ENCODE assay signal across 33 mouse cellular contexts in genomic region chr7:107683162-107683561, GRCm38 (mm10). TPM values are rescaled to one million over a fixed set of nuclear protein-coding genes. Genes with fewer than 3 reads are reported as not detected.
DNase-seq lines count a peak whose midpoint lies in the region; ATAC-seq and TF ChIP-seq lines count a peak whose summit lies in the region.
"Had no signal": no experiment of that assay in that cellular context is flagged by ENCODE, and none has a peak within 500 bp of the region (broad histone marks: within the 10 kb centered on the region; RNA-seq: fewer than 3 reads in every experiment).

No protein-coding gene starts in this region.

- H3K27me3 ChIP-seq in lung, embryonic 15.5 days, result no peaks in the 10 kb centered on the region
- no peaks in the 10 kb centered on the region for H3K27me3 ChIP-seq in stomach, embryonic 14.5 days (ENCODE audit: control insufficient read depth, insufficient read depth, low read length)
- H3K27me3 ChIP-seq: embryonic facial prominence, embryonic 13.5 days; forebrain, embryonic 12.5 days; forebrain, embryonic 15.5 days; heart, embryonic 13.5 days; hindbrain, embryonic 12.5 days had no signal

- H3K9me3 ChIP-seq in lung, embryonic 15.5 days, result no peaks in the 10 kb centered on the region
- no peaks in the 10 kb centered on the region for H3K9me3 ChIP-seq in stomach, embryonic 14.5 days (ENCODE audit: control insufficient read depth, low read depth, low read length)
- H3K9me3 ChIP-seq: embryonic facial prominence, embryonic 10.5 days; embryonic facial prominence, embryonic 13.5 days; forebrain, embryonic 12.5 days; forebrain, embryonic 15.5 days; heart, embryonic 10.5 days; heart, embryonic 13.5 days; hindbrain, embryonic 12.5 days; hindbrain, embryonic 15.5 days had no signal

- H3K36me3 ChIP-seq in lung, embryonic 15.5 days, result no peaks in the 10 kb centered on the region
- H3K36me3 ChIP-seq in stomach, embryonic 14.5 days (ENCODE audit: control insufficient read depth, insufficient read depth, low read length), result no peaks in the 10 kb centered on the region
- H3K36me3 ChIP-seq: forebrain, embryonic 12.5 days; forebrain, embryonic 15.5 days; hindbrain, embryonic 12.5 days; hindbrain, embryonic 15.5 days had no signal

- no peak for TF ChIP-seq POLR2A in lung, adult 2 months (IDR thresholded peaks at IDR 0.05; ENCODE audit: borderline replicate concordance, extremely low read depth, low read depth, low read length)

- TF ChIP-seq CTCF in lung, adult 2 months (IDR thresholded peaks at IDR 0.05; ENCODE audit: insufficient read depth, low read length), result no peak

- ATAC-seq in lung, embryonic 15.5 days (ENCODE audit: borderline replicate concordance, extremely low read depth, low FRiP score, low TSS enrichment), result no peak
- 0 out of 2 replicates have a peak, but pooled peaks have one; percentile 2 for ATAC-seq in megakaryocyte progenitor cell, adult 5-6 weeks (replicated peaks; ENCODE audit: poor library complexity)
- 0 out of 2 replicates have a peak, but pooled peaks have one; percentile 15 for ATAC-seq in stomach, embryonic 14.5 days (ENCODE audit: insufficient number of reproducible peaks, insufficient read depth, low FRiP score, low read depth)
- ATAC-seq: CD4-positive, CD25-positive, alpha-beta regulatory T cell, adult 4 months; forebrain, embryonic 15.5 days had no signal

- no peak overlapping the region for H3K4me2 ChIP-seq in lung, embryonic 15.5 days
- no peak overlapping the region for H3K4me2 ChIP-seq in stomach, embryonic 14.5 days (replicated peaks; ENCODE audit: low read depth, low read length)
- H3K4me2 ChIP-seq: embryonic facial prominence, embryonic 13.5 days; forebrain, embryonic 12.5 days; forebrain, embryonic 15.5 days; heart, embryonic 13.5 days; hindbrain, embryonic 12.5 days; hindbrain, embryonic 15.5 days had no signal

- DNase-seq in lung, adult 2 months, result no peak
- DNase-seq in lung, postnatal 36 days, result peak; percentile 40
- no peak for DNase-seq in lung, postnatal 25 days (ENCODE audit: low spot score)
- no peak for DNase-seq in embryo, embryonic 11 days
- DNase-seq: adrenal gland, adult 2 months; adrenal gland, postnatal 14 days; cerebellum, adult 11 months; cerebellum, adult 2 months; cerebellum, adult 9-11 months; cerebellum, postnatal 25 days; gastrocnemius, postnatal 25 days; heart, adult 2 months; heart, postnatal 14 days had no signal

- no peak overlapping the region for H3K9ac ChIP-seq in lung, embryonic 15.5 days
- no peak overlapping the region for H3K9ac ChIP-seq in stomach, embryonic 14.5 days (replicated peaks; ENCODE audit: low read depth, low read length)
- H3K9ac ChIP-seq: embryonic facial prominence, embryonic 13.5 days; forebrain, embryonic 12.5 days; forebrain, embryonic 15.5 days; heart, embryonic 13.5 days; hindbrain, embryonic 12.5 days; hindbrain, embryonic 15.5 days had no signal

- 42% methylated on average over 4 of the region's 4 CpGs for WGBS in lung, embryonic 15.5 days
- 60% methylated on average over 4 of the region's 4 CpGs for WGBS in lung, adult 2 months
- WGBS in stomach, embryonic 14.5 days, result 58% methylated on average over 4 of the region's 4 CpGs

- H3K4me3 ChIP-seq in lung, embryonic 15.5 days, result no peak overlapping the region
- no peak overlapping the region for H3K4me3 ChIP-seq in lung, adult 2 months (replicated peaks; ENCODE audit: extremely low read depth, low read depth, low read length)
- no peak overlapping the region for H3K4me3 ChIP-seq in stomach, embryonic 14.5 days (ENCODE audit: low read depth, low read length)
- H3K4me3 ChIP-seq: embryonic facial prominence, embryonic 10.5 days; embryonic facial prominence, embryonic 13.5 days; erythroblast, embryonic 14.5 days; forebrain, embryonic 12.5 days; forebrain, embryonic 15.5 days; heart, adult 2 months; heart, embryonic 10.5 days; heart, embryonic 13.5 days; hindbrain, embryonic 12.5 days; hindbrain, embryonic 15.5 days had no signal

- 0 out of 2 replicates have a peak overlapping the region, but pooled peaks have one; percentile 41 for H3K27ac ChIP-seq in lung, embryonic 15.5 days
- H3K27ac ChIP-seq in stomach, embryonic 14.5 days (ENCODE audit: low read length), result no peak overlapping the region
- H3K27ac ChIP-seq: embryonic facial prominence, embryonic 10.5 days; embryonic facial prominence, embryonic 13.5 days; forebrain, embryonic 12.5 days; forebrain, embryonic 15.5 days; heart, adult 2 months; heart, embryonic 10.5 days; heart, embryonic 13.5 days; hindbrain, embryonic 12.5 days; hindbrain, embryonic 15.5 days had no signal

- peaks cover 14% of the 10 kb centered on the region; the same call in 1 of the 2 replicates for H3K4me1 ChIP-seq in lung, embryonic 15.5 days
- H3K4me1 ChIP-seq in lung, adult 2 months (ENCODE audit: control insufficient read depth, insufficient read depth, low read length), result peaks cover 15% of the 10 kb centered on the region
- H3K4me1 ChIP-seq in stomach, embryonic 14.5 days (ENCODE audit: control insufficient read depth, insufficient read depth, low read length), result 0 out of 2 replicates have a peak, but pooled peaks cover 5% of the 10 kb centered on the region
- H3K4me1 ChIP-seq: forebrain, embryonic 12.5 days; forebrain, embryonic 15.5 days; hindbrain, embryonic 12.5 days; hindbrain, embryonic 15.5 days had no signal

RNA-seq across cellular contexts. Expression of gene 5330417H12Rik, which starts 58.2 kb away (rescaled TPM):
- not detected in 2 replicates for polyA plus RNA-seq in lung, embryonic 15.5 days (2015; fragmentation: Nextera tagmentation; extraction: Ambion mirVana)
- not detected in 2 replicates for polyA plus RNA-seq in lung, adult 2 months (2012; rRNA removed)
- not detected in 2 replicates for total RNA-seq in megakaryocyte progenitor cell, adult 5-6 weeks (2015)
- not detected in 2 replicates for total RNA-seq in megakaryocyte progenitor cell, adult 5-6 weeks (2017)
- not detected in 2 replicates for polyA plus RNA-seq in stomach, embryonic 14.5 days (2014; fragmentation: Nextera tagmentation; extraction: Ambion mirVana)
- total RNA-seq: adrenal gland, adult 2 months; adrenal gland, postnatal 14 days; adrenal gland, postnatal 4 days; common myeloid progenitor, adult 5-6 weeks; gastrocnemius, adult 8-10 months; gastrocnemius, postnatal 25 days; heart, adult 2 months; heart, postnatal 14 days; hematopoietic stem cell, adult 5-6 weeks; MEL had no signal
- polyA plus RNA-seq: adrenal gland, adult 2 months; C2C12; CD4-positive, CD25-positive, alpha-beta regulatory T cell, adult 4 months; cerebellum, adult 2 months; embryonic facial prominence, embryonic 10.5 days; embryonic facial prominence, embryonic 13.5 days; erythroblast, embryonic 14.5 days; forebrain, embryonic 12.5 days; forebrain, embryonic 15.5 days; heart, adult 2 months; heart, embryonic 13.5 days; heart, embryonic 16.5 days; hindbrain, embryonic 12.5 days; hindbrain, embryonic 15.5 days had no signal
